9 mouse cellular contexts compared by ENCODE assay signal in genomic region chr2:105799840-105800239, GRCm38 (mm10).
DNase-seq lines count a peak whose midpoint lies in the region; ATAC-seq and TF ChIP-seq lines count a peak whose summit lies in the region.
"Had no signal": no experiment of that assay in that cellular context is flagged by ENCODE, and none has a peak within 500 bp of the region (broad histone marks: within the 10 kb centered on the region; RNA-seq: fewer than 3 reads in every experiment).

No protein-coding gene starts in this region.

- DNase-seq in kidney, postnatal 10 days: peak; percentile 38
- no peak for DNase-seq in kidney, adult 18-20 months
- DNase-seq in 416B (ENCODE audit: low read depth) (peak; percentile 36), G1E (ENCODE audit: low spot score) (no peak)
- peak; percentile 49 for DNase-seq in embryo, embryonic 10.5 days (ENCODE audit: low spot score)
- DNase-seq in frontal cortex, postnatal 14 days (ENCODE audit: low spot score in 2 of 2): no peak
- no peak for DNase-seq in urinary bladder, postnatal 14 days (ENCODE audit: low spot score)
- DNase-seq in frontal cortex, postnatal 36 days (ENCODE audit: low spot score in 2 of 2): no peak

- H3K9me3 ChIP-seq in G1E (replicated peaks): no peaks in the 10 kb centered on the region
- H3K9me3 ChIP-seq: heart, embryonic 15.5 days had no signal

- no peak for ATAC-seq in G1E (ENCODE audit: extremely low read depth, insufficient number of reproducible peaks, low FRiP score, poor library complexity, severe bottlenecking)

- 0 out of 2 replicates have a peak, but pooled peaks have one; percentile 14 for TF ChIP-seq CTCF in G1E (IDR thresholded peaks at IDR 0.05; ENCODE audit: low read depth, low read length)

- no peak overlapping the region for H3K4me3 ChIP-seq in G1E (ENCODE audit: low read depth, low read length)
- H3K4me3 ChIP-seq: heart, embryonic 15.5 days had no signal

- no peaks in the 10 kb centered on the region for H3K27me3 ChIP-seq in G1E (ENCODE audit: insufficient read depth, low read length)
- H3K27me3 ChIP-seq: heart, embryonic 15.5 days had no signal

- H3K36me3 ChIP-seq in G1E (replicated peaks): peaks cover 4% of the 10 kb centered on the region
- H3K36me3 ChIP-seq: heart, embryonic 15.5 days had no signal

- peaks cover 10% of the 10 kb centered on the region for H3K4me1 ChIP-seq in G1E (ENCODE audit: insufficient read depth, low read depth, low read length)
- H3K4me1 ChIP-seq: heart, embryonic 15.5 days had no signal

Comparison
In these comparisons a context has a peak if more than half of its experiments do, and no peak if none do; other contexts are left out.
1. DNase-seq: peak in kidney, postnatal 10 days (single experiment), 416B (single experiment) and embryo, embryonic 10.5 days (single experiment); none in kidney, adult 18-20 months (single experiment), G1E (single experiment), frontal cortex, postnatal 14 days (0 of 2), urinary bladder, postnatal 14 days (single experiment) and frontal cortex, postnatal 36 days (0 of 2).